Mouse (Mus musculus): ENCODE measurements around the gene Ttyh1.

DNA sequence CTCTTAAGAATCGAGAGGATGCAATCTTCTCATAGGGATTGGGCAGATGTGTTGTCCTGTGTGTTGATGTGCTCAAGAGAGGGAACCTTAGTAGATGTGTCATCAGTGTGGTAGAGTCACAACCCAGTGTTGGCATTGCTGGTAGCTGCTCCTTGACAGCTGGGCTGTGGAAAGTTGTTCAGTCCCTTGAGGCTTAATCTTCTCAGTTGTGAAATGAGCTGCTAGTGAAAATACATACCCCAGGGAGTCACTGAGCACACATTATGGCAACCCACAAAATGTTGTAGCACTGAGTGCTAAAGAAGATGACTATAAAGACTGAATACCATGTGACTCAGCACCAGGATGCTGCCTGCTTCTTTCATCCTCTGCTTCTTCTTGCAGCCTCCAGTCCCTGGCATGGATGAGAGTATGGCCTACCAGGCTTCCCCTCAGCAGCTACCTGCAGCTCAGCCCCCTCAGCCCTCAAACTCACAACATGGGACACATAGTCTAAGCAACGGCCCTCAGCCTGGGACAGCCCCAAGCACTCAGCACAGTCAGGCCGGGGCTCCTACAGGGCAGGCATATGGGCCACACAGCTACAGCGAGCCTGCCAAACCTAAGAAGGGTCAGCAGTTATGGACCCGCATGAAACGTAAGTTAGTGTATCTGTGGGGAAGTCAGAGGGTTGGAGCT lies 22.6 kb downstream of the Ttyh1 start:
- no peak for TF ChIP-seq CTCF (IDR thresholded peaks at IDR 0.05; ENCODE audit: low read depth)
- TF ChIP-seq EP300 (optimal IDR thresholded peaks at IDR 0.05): no peak

All from stomach, postnatal 0 days (tissue).